Mouse (Mus musculus): ENCODE results near the gene Cpeb1. TPM values are rescaled to one million over a fixed set of nuclear protein-coding genes. Genes with fewer than 3 reads are reported as not detected.

Cpeb1 gene
- polyA plus RNA-seq, 1 experiment from 2014 or later: 0.08 TPM

DNA sequence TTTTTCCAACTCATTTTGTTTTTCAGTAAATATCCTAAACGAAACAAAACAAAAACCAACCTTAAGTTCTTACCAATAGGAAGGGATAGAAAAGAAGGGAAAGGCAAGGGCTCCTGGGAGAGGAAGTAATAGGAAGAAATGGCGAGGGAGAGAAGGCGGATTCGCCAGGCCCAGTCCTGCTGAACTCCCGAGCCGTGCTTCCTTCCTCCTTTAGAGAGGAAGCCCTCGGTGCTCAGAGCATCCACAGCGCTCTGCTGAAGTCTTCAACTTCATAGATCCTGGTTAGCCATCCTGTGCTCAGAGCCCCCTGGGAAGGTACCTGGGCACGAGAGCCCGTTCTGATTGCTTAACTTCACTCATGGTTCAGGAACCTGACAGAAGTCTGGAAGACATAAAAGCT lies 127.6 kb downstream of the Cpeb1 start:
- H3K4me2 ChIP-seq (ENCODE audit: low read depth, low read length): no peak overlapping the region
- no peak overlapping the region for H3K27ac ChIP-seq (ENCODE audit: low read depth)
- peaks cover 18% of the 10 kb centered on the region; the same call in 1 of the 2 replicates for H3K36me3 ChIP-seq (replicated peaks; ENCODE audit: insufficient read depth, low read length)
- H3K4me3 ChIP-seq (ENCODE audit: low read depth, low read length): no peak overlapping the region
- no peaks in the 10 kb centered on the region for H3K9me3 ChIP-seq (ENCODE audit: low read length)
- no peak for TF ChIP-seq EP300 (IDR thresholded peaks at IDR 0.05; ENCODE audit: low read depth)
- no peak for TF ChIP-seq CTCF (IDR thresholded peaks at IDR 0.05; ENCODE audit: low read depth)
- H3K9ac ChIP-seq (replicated peaks): no peak overlapping the region
- 52% methylated on average over 10 of the region's 10 CpGs for WGBS (ENCODE audit: insufficient replicate concordance)
- no peaks in the 10 kb centered on the region for H3K4me1 ChIP-seq (ENCODE audit: insufficient read depth)
- ATAC-seq (no peak), DNase-seq (no peak)
- no peaks in the 10 kb centered on the region for H3K27me3 ChIP-seq (ENCODE audit: insufficient read depth, low read length)

DNA sequence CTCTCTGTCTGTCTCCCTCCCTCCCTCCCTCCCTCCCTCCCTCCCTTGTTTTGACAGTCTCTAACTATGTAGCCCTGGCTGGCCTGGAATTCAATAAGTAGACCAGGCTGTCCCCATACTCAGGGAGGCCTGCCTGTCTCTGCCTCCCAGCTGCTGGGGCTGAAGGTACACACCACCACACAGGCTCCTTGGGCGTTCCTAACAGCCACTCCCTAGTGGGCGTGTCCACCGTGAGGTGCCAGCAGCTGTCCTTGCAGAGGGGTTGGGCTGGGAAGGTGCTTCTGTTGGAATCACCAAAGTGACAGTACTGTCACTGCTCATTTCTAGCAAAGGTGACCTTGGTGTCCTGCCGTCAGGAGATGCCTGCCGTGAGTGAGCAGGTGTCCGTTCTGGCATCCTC lies 128.4 kb downstream of the Cpeb1 start:
- Histone ChIP-seq H3K27me3 (ENCODE audit: insufficient read depth, low read length) (no peaks in the 10 kb centered on the region), H3K4me2 (ENCODE audit: low read depth, low read length) (no peak overlapping the region), H3K4me3 (ENCODE audit: low read depth, low read length) (no peak overlapping the region), H3K4me1 (ENCODE audit: insufficient read depth) (no peaks in the 10 kb centered on the region), H3K9me3 (ENCODE audit: low read length) (no peaks in the 10 kb centered on the region), H3K27ac (ENCODE audit: low read depth) (no peak overlapping the region), H3K36me3 (replicated peaks; ENCODE audit: insufficient read depth, low read length) (peaks cover 18% of the 10 kb centered on the region; the same call in 1 of the 2 replicates), H3K9ac (replicated peaks) (no peak overlapping the region)
- ATAC-seq (peak; percentile 43; the same call in 1 of the 2 replicates), DNase-seq (no peak)
- TF ChIP-seq CTCF (IDR thresholded peaks at IDR 0.05; ENCODE audit: low read depth) (no peak), EP300 (IDR thresholded peaks at IDR 0.05; ENCODE audit: low read depth) (no peak)
- 72% methylated on average over 6 of the region's 6 CpGs for WGBS (ENCODE audit: insufficient replicate concordance)

DNA sequence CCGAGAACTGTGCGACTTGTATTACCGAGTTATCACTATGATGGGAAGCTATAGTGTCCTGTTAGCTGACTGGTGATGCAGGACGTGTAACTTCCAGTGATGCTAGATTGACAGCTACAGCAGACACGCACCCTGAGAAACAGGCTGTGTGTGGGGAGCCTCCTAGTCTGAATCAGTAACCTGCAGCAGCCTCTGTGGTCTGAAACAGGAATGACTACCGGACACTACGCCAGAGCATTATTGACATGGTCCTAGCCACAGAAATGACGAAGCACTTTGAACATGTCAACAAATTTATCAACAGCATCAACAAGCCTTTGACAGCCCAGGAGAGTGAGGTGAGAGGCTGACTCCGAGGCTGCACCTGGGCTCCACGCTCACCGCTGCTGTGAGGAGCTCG lies 129.2 kb downstream of the Cpeb1 start:
- peaks cover 18% of the 10 kb centered on the region; the same call in 1 of the 2 replicates for H3K36me3 ChIP-seq (replicated peaks; ENCODE audit: insufficient read depth, low read length)
- peak; percentile 43 for ATAC-seq
- H3K27me3 ChIP-seq (ENCODE audit: insufficient read depth, low read length): no peaks in the 10 kb centered on the region
- H3K4me2 ChIP-seq (ENCODE audit: low read depth, low read length): no peak overlapping the region
- no peak overlapping the region for H3K4me3 ChIP-seq (ENCODE audit: low read depth, low read length)
- no peaks in the 10 kb centered on the region for H3K4me1 ChIP-seq (ENCODE audit: insufficient read depth)
- no peaks in the 10 kb centered on the region for H3K9me3 ChIP-seq (ENCODE audit: low read length)
- H3K9ac ChIP-seq (replicated peaks): no peak overlapping the region
- H3K27ac ChIP-seq (ENCODE audit: low read depth): no peak overlapping the region
- no peak for DNase-seq
- 70% methylated on average over 12 of the region's 12 CpGs for WGBS (ENCODE audit: insufficient replicate concordance)
- no peak for TF ChIP-seq CTCF (IDR thresholded peaks at IDR 0.05; ENCODE audit: low read depth)
- TF ChIP-seq EP300 (IDR thresholded peaks at IDR 0.05; ENCODE audit: low read depth): no peak

DNA sequence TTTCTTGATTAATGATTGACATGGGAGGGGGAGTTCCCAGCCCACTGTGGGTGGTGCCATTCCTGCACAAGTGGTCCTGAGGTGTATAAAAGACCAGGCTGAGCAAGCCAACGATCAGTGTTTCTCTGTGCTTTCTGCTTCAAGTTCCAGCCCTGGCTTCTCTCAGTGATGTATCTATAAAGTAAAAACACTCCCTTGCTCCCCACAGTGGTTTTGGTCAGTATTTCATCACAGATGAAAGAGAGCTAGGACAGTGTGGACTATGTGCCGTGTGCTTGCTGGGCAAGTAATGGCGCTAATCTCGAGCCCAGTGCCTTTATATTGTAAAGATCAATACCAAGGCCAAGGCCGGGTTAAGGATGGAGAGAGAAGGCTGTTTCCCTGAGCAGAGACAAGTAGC lies 133.5 kb downstream of the Cpeb1 start:
- Histone ChIP-seq H3K4me3 (ENCODE audit: low read depth, low read length) (no peak overlapping the region), H3K27me3 (ENCODE audit: insufficient read depth, low read length) (no peaks in the 10 kb centered on the region), H3K9me3 (ENCODE audit: low read length) (no peaks in the 10 kb centered on the region), H3K27ac (ENCODE audit: low read depth) (no peak overlapping the region), H3K4me1 (ENCODE audit: insufficient read depth) (no peaks in the 10 kb centered on the region), H3K9ac (replicated peaks) (no peak overlapping the region), H3K36me3 (replicated peaks; ENCODE audit: insufficient read depth, low read length) (peaks cover 19% of the 10 kb centered on the region; the same call in 1 of the 2 replicates), H3K4me2 (ENCODE audit: low read depth, low read length) (no peak overlapping the region)
- peak; percentile 44; the same call in 1 of the 2 replicates for ATAC-seq
- no peak for DNase-seq
- TF ChIP-seq CTCF (IDR thresholded peaks at IDR 0.05; ENCODE audit: low read depth): peak; percentile 21; the same call in 1 of the 2 replicates
- TF ChIP-seq EP300 (IDR thresholded peaks at IDR 0.05; ENCODE audit: low read depth): no peak
- 53% methylated on average over 5 of the region's 5 CpGs for WGBS (ENCODE audit: insufficient replicate concordance)

DNA sequence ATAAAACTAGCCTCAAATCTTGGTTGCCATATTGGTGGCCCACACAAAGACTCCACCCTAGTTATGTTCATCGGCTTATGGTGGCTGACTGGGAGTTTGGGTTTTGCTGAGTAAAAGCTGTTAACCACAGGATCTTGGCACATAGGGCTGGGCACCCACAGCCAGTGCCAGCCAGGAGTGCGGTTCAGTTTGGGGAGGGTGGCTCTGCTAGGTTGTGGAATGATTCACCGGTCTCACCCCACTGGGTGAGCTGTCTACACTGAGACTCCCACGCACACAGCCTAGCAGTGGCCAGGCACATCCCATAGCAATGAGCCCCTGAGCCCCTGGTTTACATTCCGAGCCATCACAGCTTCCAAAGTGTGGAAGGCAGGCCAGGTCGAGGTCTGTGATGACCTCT lies 135.5 kb downstream of the Cpeb1 start:
- no peak for ATAC-seq
- H3K4me3 ChIP-seq (ENCODE audit: low read depth, low read length): no peak overlapping the region
- no peak overlapping the region for H3K27ac ChIP-seq (ENCODE audit: low read depth)
- no peaks in the 10 kb centered on the region for H3K27me3 ChIP-seq (ENCODE audit: insufficient read depth, low read length)
- no peak overlapping the region for H3K9ac ChIP-seq (replicated peaks)
- DNase-seq: no peak
- TF ChIP-seq EP300 (IDR thresholded peaks at IDR 0.05; ENCODE audit: low read depth): no peak
- no peak for TF ChIP-seq CTCF (IDR thresholded peaks at IDR 0.05; ENCODE audit: low read depth)
- 61% methylated on average over 6 of the region's 6 CpGs for WGBS (ENCODE audit: insufficient replicate concordance)
- H3K4me2 ChIP-seq (ENCODE audit: low read depth, low read length): no peak overlapping the region
- H3K36me3 ChIP-seq (replicated peaks; ENCODE audit: insufficient read depth, low read length): peaks cover 18% of the 10 kb centered on the region; the same call in 1 of the 2 replicates
- H3K9me3 ChIP-seq (ENCODE audit: low read length): no peaks in the 10 kb centered on the region
- no peaks in the 10 kb centered on the region for H3K4me1 ChIP-seq (ENCODE audit: insufficient read depth)

DNA sequence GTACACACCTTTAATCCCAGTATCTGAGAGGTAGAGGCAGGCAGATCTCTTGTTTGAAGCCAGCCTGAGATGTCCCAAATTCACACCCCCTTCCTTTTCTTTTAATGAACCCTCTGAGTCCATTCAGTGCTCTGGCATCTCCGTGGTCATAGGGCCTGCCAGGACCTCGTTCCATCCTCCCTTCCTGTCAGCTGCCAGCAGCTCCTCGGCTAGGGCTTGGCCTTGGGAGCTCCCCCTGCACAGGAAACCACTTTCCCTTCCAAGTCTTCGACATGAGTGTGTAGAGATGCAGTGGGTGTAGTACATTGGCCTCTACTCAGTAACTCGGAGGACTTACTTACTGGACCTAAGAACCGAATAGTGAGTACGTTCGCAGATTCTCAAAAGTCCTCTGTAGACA lies 139.7 kb downstream of the Cpeb1 start:
- Histone ChIP-seq H3K36me3 (replicated peaks; ENCODE audit: insufficient read depth, low read length) (0 out of 2 replicates have a peak, but pooled peaks cover 8% of the 10 kb centered on the region), H3K9ac (replicated peaks) (no peak overlapping the region), H3K9me3 (ENCODE audit: low read length) (no peaks in the 10 kb centered on the region), H3K4me2 (ENCODE audit: low read depth, low read length) (no peak overlapping the region), H3K4me3 (ENCODE audit: low read depth, low read length) (no peak overlapping the region), H3K4me1 (ENCODE audit: insufficient read depth) (no peaks in the 10 kb centered on the region), H3K27ac (ENCODE audit: low read depth) (no peak overlapping the region), H3K27me3 (ENCODE audit: insufficient read depth, low read length) (no peaks in the 10 kb centered on the region)
- DNase-seq (no peak), ATAC-seq (no peak)
- TF ChIP-seq EP300 (IDR thresholded peaks at IDR 0.05; ENCODE audit: low read depth): no peak
- TF ChIP-seq CTCF (IDR thresholded peaks at IDR 0.05; ENCODE audit: low read depth): no peak
- WGBS (ENCODE audit: insufficient replicate concordance): 58% methylated on average over 8 of the region's 8 CpGs

DNA sequence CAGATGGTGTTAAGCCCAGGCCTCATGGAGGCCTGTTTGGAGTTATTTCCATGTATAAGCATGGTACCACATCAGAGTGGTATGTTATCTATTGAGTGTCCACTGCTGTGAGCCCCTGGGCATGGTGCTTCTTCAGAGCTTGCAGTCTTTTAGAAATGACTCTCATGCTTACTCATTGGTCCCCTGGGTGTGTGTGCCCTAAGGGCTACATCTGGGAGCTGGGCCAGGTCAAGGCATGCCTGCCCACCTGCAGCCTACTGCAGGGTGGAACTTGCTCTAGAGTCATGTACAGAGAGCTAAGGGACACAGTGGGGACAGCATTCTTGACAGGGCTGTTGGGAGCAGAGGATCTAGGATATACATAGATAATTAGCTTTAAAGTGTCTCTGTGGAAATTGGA lies 143.7 kb downstream of the Cpeb1 start:
- Histone ChIP-seq H3K36me3 (replicated peaks; ENCODE audit: insufficient read depth, low read length) (0 out of 2 replicates have a peak, but pooled peaks cover 2% of the 10 kb centered on the region), H3K9me3 (ENCODE audit: low read length) (no peaks in the 10 kb centered on the region), H3K27ac (ENCODE audit: low read depth) (no peak overlapping the region), H3K4me3 (ENCODE audit: low read depth, low read length) (no peak overlapping the region), H3K27me3 (ENCODE audit: insufficient read depth, low read length) (no peaks in the 10 kb centered on the region), H3K4me1 (ENCODE audit: insufficient read depth) (no peaks in the 10 kb centered on the region), H3K4me2 (ENCODE audit: low read depth, low read length) (no peak overlapping the region), H3K9ac (replicated peaks) (no peak overlapping the region)
- TF ChIP-seq EP300 (IDR thresholded peaks at IDR 0.05; ENCODE audit: low read depth) (no peak), CTCF (IDR thresholded peaks at IDR 0.05; ENCODE audit: low read depth) (no peak)
- DNase-seq (no peak), ATAC-seq (no peak)
